Mouse (Mus musculus): ENCODE data around the gene Mdfi.
"Not testable (repeated sequence)": the region's sequence is repeated elsewhere in the genome, so short reads cannot be mapped to it uniquely, and the experiment has no call there.

The Mdfi gene

GRCm38 (mm10) chr17:47834482-47834767, at the start of gene Mdfi:
TSS of gene Mdfi (minus strand) at chr17:47834691.
- in situ Hi-C loops (cut with MboI), result no loop called here

GRCm38 (mm10) chr17:47883099-47883498, 48.6 kb upstream of the Mdfi start:
- in situ Hi-C loops (cut with MboI), result no loop called here

- in situ Hi-C loops (cut with MboI), result no loop called here
Measured at GRCm38 (mm10) chr17:47881330-47881729, 46.8 kb upstream of the Mdfi start.

DNA sequence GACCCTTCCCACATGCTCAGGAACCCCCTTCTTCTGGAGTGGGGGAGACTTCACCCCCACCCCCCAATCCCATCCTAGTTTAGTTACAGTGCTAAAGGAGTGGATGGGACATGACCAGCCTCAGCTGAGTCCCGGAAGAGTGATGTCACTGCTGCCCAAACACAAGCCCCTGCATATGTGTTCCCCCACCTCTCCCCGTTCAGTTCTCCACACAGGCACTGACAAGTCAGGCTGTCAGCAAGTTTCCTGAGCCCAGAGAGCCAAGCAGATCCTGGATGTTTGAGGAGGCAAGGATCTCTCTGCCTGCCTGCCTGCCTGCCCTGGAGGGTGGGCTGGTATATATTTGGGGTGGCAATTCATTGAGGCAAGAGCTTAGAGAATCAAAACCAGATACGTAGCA, 44.7 kb upstream of the Mdfi start:
- in situ Hi-C loops (cut with MboI), result no loop called here

- in situ Hi-C loops (cut with MboI), result no loop called here
Measured at GRCm38 (mm10) chr17:47878378-47879089, 44.0 kb upstream of the Mdfi start.

DNA sequence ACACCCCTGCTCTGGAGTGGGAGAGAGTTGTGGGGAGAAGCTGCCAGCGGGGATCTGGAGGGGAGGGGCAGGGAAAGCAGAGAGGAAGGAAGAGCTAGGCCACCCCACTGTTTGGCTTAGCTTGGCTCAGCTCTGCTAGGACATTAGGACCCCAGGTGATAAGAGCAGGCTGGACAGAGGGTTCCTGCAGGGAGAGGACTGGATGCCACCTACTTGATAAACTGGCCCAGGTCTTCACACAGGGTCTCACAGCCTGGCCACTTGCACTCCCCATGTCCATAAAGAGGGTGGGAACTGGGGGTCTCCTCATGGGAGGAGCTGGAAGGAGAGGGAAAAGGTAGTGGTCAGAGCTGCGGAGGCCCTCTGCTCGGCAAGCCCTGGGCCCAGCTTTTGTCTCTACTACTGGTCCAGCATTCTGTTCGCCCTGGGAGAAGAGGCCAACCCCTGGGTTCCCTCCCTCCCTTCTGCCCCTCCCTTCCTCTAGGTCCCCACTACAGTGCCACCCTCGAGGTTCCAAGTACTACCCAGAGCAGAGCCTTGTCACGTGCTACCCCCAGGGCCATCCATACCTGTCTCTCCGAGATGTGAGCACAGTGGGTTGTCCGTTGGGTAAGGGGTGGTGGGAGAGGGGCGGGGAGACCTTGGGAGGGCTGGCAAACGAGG, 43.4 kb upstream of the Mdfi start:
- in situ Hi-C loops (cut with MboI), result no loop called here

DNA sequence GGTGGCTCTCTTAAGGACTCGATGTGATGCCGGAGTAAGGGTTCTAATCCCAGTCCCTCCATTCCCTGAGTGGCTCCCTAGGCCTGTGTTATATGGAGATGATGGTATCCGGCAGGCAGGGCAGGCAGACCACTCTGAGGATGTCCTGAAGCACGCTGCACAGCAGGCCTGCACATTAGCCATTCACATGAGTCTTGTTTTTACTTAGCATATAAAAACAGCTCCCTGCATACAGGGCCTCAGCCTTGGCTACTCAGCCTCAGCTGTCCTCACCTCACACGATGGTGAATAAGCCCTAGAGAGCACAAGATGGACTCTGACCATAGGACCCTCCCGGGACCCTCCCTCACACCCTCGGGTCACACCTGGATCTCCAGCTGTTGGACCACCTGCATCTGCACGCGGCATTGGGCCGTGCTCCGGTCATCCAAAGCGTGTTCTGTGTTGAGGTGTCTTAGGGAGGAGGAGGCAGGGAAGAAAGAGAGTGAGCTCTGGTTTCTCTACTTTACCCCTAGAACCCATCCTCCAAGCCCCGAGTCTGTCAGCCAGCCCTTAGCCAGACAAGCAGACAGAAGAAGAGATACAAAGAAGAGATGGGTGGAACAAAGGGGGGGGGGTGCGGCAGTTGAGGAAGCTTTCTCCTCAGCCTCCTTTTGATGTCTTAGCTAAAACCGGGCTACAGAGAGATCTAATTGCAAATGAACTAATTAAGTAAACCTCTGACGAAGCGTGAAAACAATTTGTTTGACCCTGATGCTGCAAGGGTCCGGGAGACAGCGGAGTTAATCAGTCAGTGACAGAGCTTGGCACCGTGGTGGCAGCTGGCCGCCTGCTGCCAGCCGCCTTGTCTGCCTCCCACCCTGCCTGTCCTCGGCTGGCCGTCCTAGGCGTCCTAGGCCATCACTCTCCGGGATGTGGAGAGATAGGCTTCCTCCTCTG, 42.6 kb upstream of the Mdfi start:
- in situ Hi-C loops (cut with MboI), result no loop called here

- in situ Hi-C loops (cut with MboI), result no loop called here
Measured at GRCm38 (mm10) chr17:47873341-47873791, 38.9 kb upstream of the Mdfi start.

GRCm38 (mm10) chr17:47872311-47873011, 38.0 kb upstream of the Mdfi start:
- in situ Hi-C loops (cut with MboI), result no loop called here

DNA sequence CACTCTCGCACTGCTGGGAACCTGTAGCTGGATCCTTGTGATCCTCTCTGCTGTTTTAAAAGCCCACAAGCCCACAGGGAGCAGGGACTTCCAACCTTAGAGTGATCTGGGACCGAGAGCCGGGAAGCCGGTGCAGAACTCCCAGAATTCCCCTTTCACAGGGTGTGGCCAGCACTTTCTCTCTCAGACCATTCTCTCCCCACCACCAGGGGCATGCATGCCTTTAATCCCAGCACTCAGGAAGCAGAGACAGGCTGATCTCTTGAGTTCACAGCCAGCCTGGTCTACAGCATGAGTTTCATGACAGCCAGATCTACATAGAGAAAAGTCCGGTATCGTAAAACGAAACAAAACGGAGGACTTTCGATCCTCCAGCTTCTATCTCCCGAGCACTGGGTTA, 35.4 kb upstream of the Mdfi start:
- in situ Hi-C loops (cut with MboI), result no loop called here

GRCm38 (mm10) chr17:47866037-47866436, 31.5 kb upstream of the Mdfi start:
- in situ Hi-C loops (cut with MboI), result no loop called here

DNA sequence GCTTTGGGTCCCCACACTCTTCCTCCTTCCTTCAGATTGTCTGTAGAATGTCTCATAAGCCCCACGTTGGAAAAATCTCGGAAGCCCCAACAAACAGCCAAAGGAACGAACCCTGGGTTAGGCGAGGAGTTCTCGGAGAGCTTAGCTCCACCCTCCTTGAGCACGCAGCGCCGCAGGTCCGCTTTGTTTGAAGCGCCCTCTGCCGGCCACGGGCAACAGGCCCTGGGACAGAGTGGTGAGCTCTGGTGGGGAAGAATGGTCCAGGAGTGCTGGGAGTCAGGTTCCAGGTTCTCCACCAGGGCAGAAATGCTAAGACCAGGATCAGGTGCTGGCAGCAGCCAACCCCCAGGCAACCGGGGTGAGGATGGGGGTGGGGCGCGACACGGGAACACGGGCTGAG, 30.0 kb upstream of the Mdfi start:
- in situ Hi-C loops (cut with MboI), result no loop called here

- in situ Hi-C loops (cut with MboI), result no loop called here
Measured at GRCm38 (mm10) chr17:47863437-47863836, 28.9 kb upstream of the Mdfi start.

DNA sequence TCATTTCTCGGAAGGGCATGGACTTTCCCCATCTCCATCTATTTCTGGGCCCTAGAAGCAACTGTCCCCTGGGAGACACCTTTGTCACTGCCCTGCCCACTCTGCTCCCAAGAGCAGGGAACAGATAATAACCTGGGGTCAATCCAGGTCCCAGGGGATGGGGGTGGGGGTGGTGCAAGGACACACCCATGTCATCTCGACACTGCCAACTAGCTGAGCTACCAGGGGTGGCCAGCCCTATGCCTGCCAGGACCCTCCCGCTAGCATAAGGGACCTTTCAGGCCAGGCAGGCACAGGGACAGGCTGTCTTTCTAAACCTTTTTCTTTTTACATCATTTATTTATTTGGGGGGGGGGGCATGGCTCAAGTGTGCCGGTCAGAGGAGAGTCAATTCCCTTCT, 28.5 kb upstream of the Mdfi start:
- in situ Hi-C loops (cut with MboI), result no loop called here

DNA sequence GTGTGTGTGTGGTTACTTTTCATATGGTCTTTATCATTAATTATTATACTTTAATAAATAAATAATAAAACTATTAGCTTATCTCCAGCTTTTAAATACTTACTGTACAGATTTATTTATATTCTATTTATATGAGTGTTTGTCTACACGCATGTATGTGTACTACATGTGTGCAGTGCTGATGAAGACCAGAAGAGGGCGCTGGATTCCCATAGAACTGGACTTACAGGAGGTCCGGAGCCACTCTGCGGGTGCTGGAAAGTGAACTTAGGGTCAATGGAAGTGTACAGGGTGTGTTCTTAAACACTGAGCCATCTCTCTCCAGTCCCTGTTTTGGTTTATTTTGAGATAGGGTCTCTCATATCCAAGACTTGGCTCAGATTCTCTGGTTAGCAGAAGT, 21.1 kb upstream of the Mdfi start:
- in situ Hi-C loops (cut with MboI), result no loop called here

- in situ Hi-C loops (cut with MboI), result no loop called here
Measured at GRCm38 (mm10) chr17:47854908-47855307, 20.4 kb upstream of the Mdfi start.

DNA sequence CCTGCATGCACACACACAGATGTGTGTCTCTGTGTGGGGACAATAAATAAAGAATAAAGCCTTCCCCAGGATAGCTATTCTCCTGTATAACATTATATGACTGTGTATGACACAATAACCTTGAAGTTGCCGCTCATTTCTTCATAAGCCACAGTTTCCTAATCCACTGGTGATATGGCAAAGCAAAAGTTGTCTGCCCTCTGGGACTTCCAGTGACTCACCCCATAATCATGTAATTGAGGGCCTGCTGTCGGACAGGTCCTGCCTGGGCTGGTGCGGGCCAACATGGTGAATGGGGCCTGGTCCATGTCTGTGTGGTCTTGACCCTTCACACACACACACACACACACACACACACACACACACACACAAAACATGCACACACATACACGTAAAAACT, 19.3 kb upstream of the Mdfi start:
- in situ Hi-C loops (cut with MboI), result no loop called here

- in situ Hi-C loops (cut with MboI), result no loop called here
Measured at GRCm38 (mm10) chr17:47853336-47853735, 18.8 kb upstream of the Mdfi start.

GRCm38 (mm10) chr17:47851798-47852360, 17.4 kb upstream of the Mdfi start:
- in situ Hi-C loops (cut with MboI), result not testable (repeated sequence)

- in situ Hi-C loops (cut with MboI), result no loop called here
Measured at GRCm38 (mm10) chr17:47850639-47851314, 16.3 kb upstream of the Mdfi start.

DNA sequence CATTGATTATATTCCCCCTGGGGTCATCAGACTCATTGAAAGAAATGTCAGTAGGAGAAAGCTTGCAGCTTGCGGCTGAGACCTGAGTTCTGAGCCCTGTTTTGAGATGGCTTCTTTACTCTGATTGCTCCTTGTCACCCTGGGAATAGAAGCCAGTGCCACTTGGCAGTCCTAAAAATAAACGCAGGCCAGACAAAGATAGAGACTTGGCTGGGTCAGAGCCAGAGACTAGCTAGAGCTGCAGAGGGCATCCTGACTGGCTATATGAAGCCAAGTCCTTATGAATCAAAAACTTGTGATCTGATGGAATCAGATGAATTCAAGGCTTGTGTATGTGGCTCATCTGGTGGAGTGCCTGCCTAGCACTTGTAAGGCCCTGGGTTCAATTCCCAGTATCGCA, 15.5 kb upstream of the Mdfi start:
- in situ Hi-C loops (cut with MboI), result no loop called here
